Mouse (Mus musculus): ENCODE measurements at regions not wholly inside any gene's neighbourhood (a gene's known extent, or its start where the extent isn't known, plus 50 kb on each side); places are given as distances from the start of the nearest gene placed in this dataset.
A peak's percentile ranks its signal among the peaks of the same experiment; 100 is the strongest.

- no peak for ATAC-seq (ENCODE audit: low FRiP score, low TSS enrichment)
- WGBS, result 78% methylated on average over 5 of the region's 5 CpGs
- H3K4me2 ChIP-seq (replicated peaks; ENCODE audit: low read depth, low read length), result no peak overlapping the region
- no peaks in the 10 kb centered on the region for H3K27me3 ChIP-seq (ENCODE audit: control insufficient read depth, insufficient read depth, low read length)
- H3K9me3 ChIP-seq (ENCODE audit: control insufficient read depth, low read length), result no peaks in the 10 kb centered on the region
- no peak overlapping the region for H3K9ac ChIP-seq (ENCODE audit: low read depth, low read length)
- no peak overlapping the region for H3K27ac ChIP-seq (ENCODE audit: low read depth, low read length)
- 0 out of 2 replicates have a peak, but pooled peaks cover 5% of the 10 kb centered on the region for H3K4me1 ChIP-seq (ENCODE audit: control insufficient read depth, insufficient read depth, low read length)
- no peaks in the 10 kb centered on the region for H3K36me3 ChIP-seq (ENCODE audit: control insufficient read depth, insufficient read depth, low read length)
- H3K4me3 ChIP-seq (ENCODE audit: low read length), result no peak overlapping the region
These were observed 63.6 kb downstream of the Hif1an start for GRCm38 (mm10) chr19:44626261-44626660.

GRCm38 (mm10) chr19:44629705-44630104, 67.1 kb downstream of the Hif1an start:
- Histone ChIP-seq H3K27me3 (ENCODE audit: control insufficient read depth, insufficient read depth, low read length) (no peaks in the 10 kb centered on the region; the same call in 1 of the 2 replicates), H3K9ac (ENCODE audit: low read depth, low read length) (no peak overlapping the region), H3K4me2 (replicated peaks; ENCODE audit: low read depth, low read length) (no peak overlapping the region), H3K9me3 (ENCODE audit: control insufficient read depth, low read length) (no peaks in the 10 kb centered on the region), H3K4me1 (ENCODE audit: control insufficient read depth, insufficient read depth, low read length) (peaks cover 10% of the 10 kb centered on the region; the same call in 1 of the 2 replicates), H3K36me3 (ENCODE audit: control insufficient read depth, insufficient read depth, low read length) (no peaks in the 10 kb centered on the region), H3K4me3 (ENCODE audit: low read length) (no peak overlapping the region), H3K27ac (ENCODE audit: low read depth, low read length) (no peak overlapping the region)
- 68% methylated on average over 7 of the region's 7 CpGs for WGBS
- no peak for ATAC-seq (ENCODE audit: low FRiP score, low TSS enrichment)

GRCm38 (mm10) chr19:44631356-44632007, 68.8 kb downstream of the Hif1an start:
- H3K4me1 ChIP-seq (ENCODE audit: control insufficient read depth, insufficient read depth, low read length), result peaks cover 10% of the 10 kb centered on the region; the same call in 1 of the 2 replicates
- WGBS, result 25% methylated on average over 19 of the region's 19 CpGs
- no peak overlapping the region for H3K4me3 ChIP-seq (ENCODE audit: low read length)
- ATAC-seq (ENCODE audit: low FRiP score, low TSS enrichment), result peak; percentile 61
- peak overlapping the region; percentile 78 for H3K27ac ChIP-seq (ENCODE audit: low read depth, low read length)
- H3K36me3 ChIP-seq (ENCODE audit: control insufficient read depth, insufficient read depth, low read length), result no peaks in the 10 kb centered on the region
- H3K9ac ChIP-seq (ENCODE audit: low read depth, low read length), result peak overlapping the region; percentile 13; the same call in 1 of the 2 replicates
- H3K9me3 ChIP-seq (ENCODE audit: control insufficient read depth, low read length), result no peaks in the 10 kb centered on the region
- no peaks in the 10 kb centered on the region; the same call in 1 of the 2 replicates for H3K27me3 ChIP-seq (ENCODE audit: control insufficient read depth, insufficient read depth, low read length)
- peak overlapping the region; percentile 22 for H3K4me2 ChIP-seq (replicated peaks; ENCODE audit: low read depth, low read length)

GRCm38 (mm10) chr19:44637145-44637719, 74.6 kb downstream of the Hif1an start:
- no peaks in the 10 kb centered on the region for H3K9me3 ChIP-seq (ENCODE audit: control insufficient read depth, low read length)
- 23% methylated on average over 9 of the region's 9 CpGs for WGBS
- H3K36me3 ChIP-seq (ENCODE audit: control insufficient read depth, insufficient read depth, low read length), result no peaks in the 10 kb centered on the region
- peaks cover 30% of the 10 kb centered on the region for H3K4me1 ChIP-seq (ENCODE audit: control insufficient read depth, insufficient read depth, low read length)
- H3K27ac ChIP-seq (ENCODE audit: low read depth, low read length), result no peak overlapping the region
- H3K4me2 ChIP-seq (replicated peaks; ENCODE audit: low read depth, low read length), result no peak overlapping the region
- H3K9ac ChIP-seq (ENCODE audit: low read depth, low read length), result no peak overlapping the region
- no peak overlapping the region for H3K4me3 ChIP-seq (ENCODE audit: low read length)
- ATAC-seq (ENCODE audit: low FRiP score, low TSS enrichment), result peak; percentile 51; the same call in 1 of the 2 replicates
- H3K27me3 ChIP-seq (ENCODE audit: control insufficient read depth, insufficient read depth, low read length), result peaks cover 9% of the 10 kb centered on the region; the same call in 1 of the 2 replicates

GRCm38 (mm10) chr19:44640021-44640420, 77.4 kb downstream of the Hif1an start:
- H3K4me2 ChIP-seq (replicated peaks; ENCODE audit: low read depth, low read length), result peak overlapping the region; percentile 42
- peak overlapping the region; percentile 78 for H3K27ac ChIP-seq (ENCODE audit: low read depth, low read length)
- peak overlapping the region; percentile 14; the same call in 1 of the 2 replicates for H3K9ac ChIP-seq (ENCODE audit: low read depth, low read length)
- H3K4me1 ChIP-seq (ENCODE audit: control insufficient read depth, insufficient read depth, low read length), result peaks cover 46% of the 10 kb centered on the region
- no peaks in the 10 kb centered on the region for H3K9me3 ChIP-seq (ENCODE audit: control insufficient read depth, low read length)
- 0 out of 2 replicates have a peak, but pooled peaks have one; percentile 40 for ATAC-seq (ENCODE audit: low FRiP score, low TSS enrichment)
- peaks cover 9% of the 10 kb centered on the region; the same call in 1 of the 2 replicates for H3K27me3 ChIP-seq (ENCODE audit: control insufficient read depth, insufficient read depth, low read length)
- peak overlapping the region; percentile 10 for H3K4me3 ChIP-seq (ENCODE audit: low read length)
- under 1% methylated on average over 26 of the region's 26 CpGs for WGBS
- H3K36me3 ChIP-seq (ENCODE audit: control insufficient read depth, insufficient read depth, low read length), result no peaks in the 10 kb centered on the region

- Histone ChIP-seq H3K4me2 (replicated peaks; ENCODE audit: low read depth, low read length) (peak overlapping the region; percentile 42), H3K27ac (ENCODE audit: low read depth, low read length) (peak overlapping the region; percentile 78; the same call in 1 of the 2 replicates), H3K4me1 (ENCODE audit: control insufficient read depth, insufficient read depth, low read length) (peaks cover 46% of the 10 kb centered on the region), H3K9ac (ENCODE audit: low read depth, low read length) (peak overlapping the region; percentile 5; the same call in 1 of the 2 replicates), H3K9me3 (ENCODE audit: control insufficient read depth, low read length) (no peaks in the 10 kb centered on the region), H3K36me3 (ENCODE audit: control insufficient read depth, insufficient read depth, low read length) (no peaks in the 10 kb centered on the region), H3K27me3 (ENCODE audit: control insufficient read depth, insufficient read depth, low read length) (peaks cover 9% of the 10 kb centered on the region; the same call in 1 of the 2 replicates), H3K4me3 (ENCODE audit: low read length) (no peak overlapping the region)
- ATAC-seq (ENCODE audit: low FRiP score, low TSS enrichment), result no peak
- 0% methylated on average over 1 of the region's 1 CpGs for WGBS
These were observed 77.9 kb downstream of the Hif1an start for GRCm38 (mm10) chr19:44640551-44640950.

GRCm38 (mm10) chr19:44642294-44642693, 79.6 kb downstream of the Hif1an start:
- H3K9ac ChIP-seq (ENCODE audit: low read depth, low read length), result no peak overlapping the region
- peak; percentile 84 for ATAC-seq (ENCODE audit: low FRiP score, low TSS enrichment)
- H3K27ac ChIP-seq (ENCODE audit: low read depth, low read length), result peak overlapping the region; percentile 74; the same call in 1 of the 2 replicates
- peaks cover 9% of the 10 kb centered on the region; the same call in 1 of the 2 replicates for H3K27me3 ChIP-seq (ENCODE audit: control insufficient read depth, insufficient read depth, low read length)
- no peaks in the 10 kb centered on the region for H3K9me3 ChIP-seq (ENCODE audit: control insufficient read depth, low read length)
- H3K4me3 ChIP-seq (ENCODE audit: low read length), result no peak overlapping the region
- H3K36me3 ChIP-seq (ENCODE audit: control insufficient read depth, insufficient read depth, low read length), result no peaks in the 10 kb centered on the region
- no peak overlapping the region for H3K4me2 ChIP-seq (replicated peaks; ENCODE audit: low read depth, low read length)
- 14% methylated on average over 4 of the region's 4 CpGs for WGBS
- H3K4me1 ChIP-seq (ENCODE audit: control insufficient read depth, insufficient read depth, low read length), result peaks cover 41% of the 10 kb centered on the region

GRCm38 (mm10) chr19:44644376-44644775, 81.7 kb downstream of the Hif1an start:
- Histone ChIP-seq H3K27ac (ENCODE audit: low read depth, low read length) (peak overlapping the region; percentile 74), H3K36me3 (ENCODE audit: control insufficient read depth, insufficient read depth, low read length) (no peaks in the 10 kb centered on the region), H3K4me3 (ENCODE audit: low read length) (no peak overlapping the region), H3K9ac (ENCODE audit: low read depth, low read length) (no peak overlapping the region), H3K9me3 (ENCODE audit: control insufficient read depth, low read length) (no peaks in the 10 kb centered on the region), H3K4me1 (ENCODE audit: control insufficient read depth, insufficient read depth, low read length) (peaks cover 37% of the 10 kb centered on the region), H3K27me3 (ENCODE audit: control insufficient read depth, insufficient read depth, low read length) (peaks cover 8% of the 10 kb centered on the region; the same call in 1 of the 2 replicates), H3K4me2 (replicated peaks; ENCODE audit: low read depth, low read length) (no peak overlapping the region)
- 12% methylated on average over 3 of the region's 3 CpGs for WGBS
- peak; percentile 61 for ATAC-seq (ENCODE audit: low FRiP score, low TSS enrichment)

GRCm38 (mm10) chr19:44644929-44645328, 82.3 kb downstream of the Hif1an start:
- H3K9me3 ChIP-seq (ENCODE audit: control insufficient read depth, low read length), result no peaks in the 10 kb centered on the region
- H3K4me2 ChIP-seq (replicated peaks; ENCODE audit: low read depth, low read length), result no peak overlapping the region
- peaks cover 9% of the 10 kb centered on the region; the same call in 1 of the 2 replicates for H3K27me3 ChIP-seq (ENCODE audit: control insufficient read depth, insufficient read depth, low read length)
- no peak for ATAC-seq (ENCODE audit: low FRiP score, low TSS enrichment)
- H3K27ac ChIP-seq (ENCODE audit: low read depth, low read length), result peak overlapping the region; percentile 74
- no peaks in the 10 kb centered on the region for H3K36me3 ChIP-seq (ENCODE audit: control insufficient read depth, insufficient read depth, low read length)
- H3K4me1 ChIP-seq (ENCODE audit: control insufficient read depth, insufficient read depth, low read length), result peaks cover 36% of the 10 kb centered on the region
- no peak overlapping the region for H3K9ac ChIP-seq (ENCODE audit: low read depth, low read length)
- 33% methylated on average over 4 of the region's 4 CpGs for WGBS
- no peak overlapping the region for H3K4me3 ChIP-seq (ENCODE audit: low read length)

Measured in kidney, embryonic 14.5 days (tissue).